Mouse (Mus musculus) liver, embryonic 14.5 days (tissue): Measurements from ENCODE around the gene Ppp1r15a.
"Not testable (repeated sequence)": the region's sequence is repeated elsewhere in the genome, so short reads cannot be mapped to it uniquely, and the experiment has no call there.

Experiments used
- CTCF ChIP-seq: IDR thresholded peaks from 2 replicates; pipeline ENCODE4 v1.5.1; 2016; ENCODE audit warnings: antibody characterized with exemption, low read depth, control low read depth
- EP300 ChIP-seq: IDR thresholded peaks from 2 replicates; pipeline ENCODE4 v1.6.1; 2016; ENCODE audit warnings: antibody characterized with exemption, low read depth

DNA sequence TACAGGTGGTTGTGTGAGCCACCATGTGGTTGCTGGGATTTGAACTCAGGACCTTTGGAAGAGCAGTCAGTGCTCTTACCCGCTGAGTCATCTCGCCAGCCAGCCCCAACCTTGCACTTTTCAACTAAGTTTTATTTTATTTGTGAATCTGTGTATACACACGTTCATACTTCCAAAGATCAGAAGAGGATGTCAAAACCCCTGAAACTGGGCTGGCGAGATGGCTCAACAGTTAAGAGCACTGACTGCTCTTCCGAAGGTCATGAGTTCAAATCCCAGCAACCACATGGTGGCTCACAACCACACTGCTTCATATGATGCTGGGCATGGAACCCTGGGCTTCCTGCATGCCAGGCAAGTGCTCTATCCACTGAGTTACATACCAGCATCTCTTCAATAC lies 41.1 kb downstream of the Ppp1r15a start:
- not testable (repeated sequence) for TF ChIP-seq CTCF, EP300
